Mouse (Mus musculus) limb, embryonic 12.5 days (tissue): Measurements from ENCODE around the gene Gm28305. TPM values are rescaled to one million over a fixed set of nuclear protein-coding genes. Genes with fewer than 3 reads are reported as not detected.

Source experiments
- ATAC-seq: fragments of 200-750 bp; cut with Nextera tagmentation; 2 replicates; pipeline ENCODE4 v1.8.0; 2017; ENCODE audit warnings: low read depth, moderate TSS enrichment; ENCODE audit not compliant: insufficient number of reproducible peaks, insufficient read depth, low FRiP score, low TSS enrichment
- H3K27ac ChIP-seq: fragments of 300-500 bp; sonication (generic); 2 replicates; pipeline ENCODE4 v1.5.1; 2016; ENCODE audit warnings: mild to moderate bottlenecking, moderate library complexity
- H3K27me3 ChIP-seq: fragments of 300-500 bp; sonication (generic); 2 replicates; pipeline ENCODE4 v1.6.1; 2016; ENCODE audit warnings: mild to moderate bottlenecking, moderate library complexity
- H3K36me3 ChIP-seq: fragments of 300-500 bp; sonication (generic); 2 replicates; pipeline ENCODE4 v1.6.1; 2016; ENCODE audit warnings: mild to moderate bottlenecking, moderate library complexity
- H3K4me1 ChIP-seq: fragments of 300-500 bp; sonication (generic); replicated peaks from 2 replicates; pipeline ENCODE4 v1.6.1; 2016
- H3K4me2 ChIP-seq: fragments of 300-500 bp; sonication (generic); 2 replicates; pipeline ENCODE4 v1.6.1; 2016; ENCODE audit warnings: mild to moderate bottlenecking, moderate library complexity
- H3K4me3 ChIP-seq: fragments of 300-500 bp; sonication (generic); replicated peaks from 2 replicates; pipeline ENCODE4 v1.5.1; 2016; ENCODE audit warnings: mild to moderate bottlenecking
- H3K9ac ChIP-seq: fragments of 300-500 bp; sonication (generic); replicated peaks from 2 replicates; pipeline ENCODE4 v1.6.1; 2016; ENCODE audit warnings: mild to moderate bottlenecking, moderate library complexity
- H3K9me3 ChIP-seq: fragments of 300-500 bp; sonication (generic); 2 replicates; pipeline ENCODE4 v1.6.1; 2016; ENCODE audit warnings: mild to moderate bottlenecking, moderate library complexity
- WGBS: fragments of 180-500 bp; shearing (Covaris S2); methylation state at CpG from one replicate; pipeline ENCODE4 v1.1.7; 2016; 5-methylcytosine and 5-hydroxymethylcytosine counted together
- polyA plus RNA-seq: library from polyadenylated mRNA; unstranded; fragments of >200 nt; fragmentation: Nextera tagmentation; extraction: Ambion mirVana; gene quantifications from 2 replicates; pipeline ENCODE4 v1.2.1, GENCODE M21; 2016

The Gm28305 gene
- polyA plus RNA-seq, 1 experiment from 2014 or later, result not detected

- Histone ChIP-seq H3K27me3 (no peaks in the 10 kb centered on the region), H3K9me3 (no peaks in the 10 kb centered on the region), H3K36me3 (peaks cover 63% of the 10 kb centered on the region), H3K9ac (no peak overlapping the region), H3K27ac (no peak overlapping the region), H3K4me2 (0 out of 2 replicates have a peak overlapping the region, but pooled peaks have one; percentile 15), H3K4me1 (no peaks in the 10 kb centered on the region), H3K4me3 (no peak overlapping the region)
- ATAC-seq, result no peak
- WGBS, result 48% methylated on average over 24 of the region's 24 CpGs
Measured at GRCm38 (mm10) chr9:104035261-104036015, 5.0 kb upstream of the Gm28305 start.

- peaks cover 61% of the 10 kb centered on the region for H3K36me3 ChIP-seq
Measured at GRCm38 (mm10) chr9:104038266-104038665, 2.2 kb upstream of the Gm28305 start.

GRCm38 (mm10) chr9:104039031-104039695, 1.3 kb upstream of the Gm28305 start:
- H3K4me2 ChIP-seq, result no peak overlapping the region
- no peaks in the 10 kb centered on the region for H3K9me3 ChIP-seq
- no peak overlapping the region for H3K9ac ChIP-seq
- ATAC-seq, result no peak
- H3K36me3 ChIP-seq, result peaks cover 60% of the 10 kb centered on the region
- H3K4me1 ChIP-seq, result no peaks in the 10 kb centered on the region
- no peak overlapping the region for H3K27ac ChIP-seq
- WGBS, result 91% methylated on average over 21 of the region's 21 CpGs
- no peak overlapping the region for H3K4me3 ChIP-seq
- no peaks in the 10 kb centered on the region for H3K27me3 ChIP-seq

More at GRCm38 (mm10) chr9:104038266-104038665, 2.2 kb upstream of the Gm28305 start:
- H3K27me3 ChIP-seq, result no peaks in the 10 kb centered on the region
- WGBS, result 84% methylated on average over 13 of the region's 13 CpGs
- ATAC-seq, result no peak
- H3K4me3 ChIP-seq, result no peak overlapping the region
- H3K27ac ChIP-seq, result no peak overlapping the region
- H3K9ac ChIP-seq, result no peak overlapping the region
- no peak overlapping the region for H3K4me2 ChIP-seq
- H3K4me1 ChIP-seq, result no peaks in the 10 kb centered on the region
- no peaks in the 10 kb centered on the region for H3K9me3 ChIP-seq

GRCm38 (mm10) chr9:104039742-104040141, 720 bp upstream of the Gm28305 start:
- Histone ChIP-seq H3K4me1 (no peaks in the 10 kb centered on the region), H3K9me3 (no peaks in the 10 kb centered on the region)

GRCm38 (mm10) chr9:104043676-104044075, 3.2 kb downstream of the Gm28305 start:
- Histone ChIP-seq H3K4me1 (no peaks in the 10 kb centered on the region), H3K9ac (no peak overlapping the region), H3K4me2 (no peak overlapping the region), H3K9me3 (no peaks in the 10 kb centered on the region), H3K36me3 (peaks cover 55% of the 10 kb centered on the region), H3K27ac (no peak overlapping the region), H3K27me3 (no peaks in the 10 kb centered on the region), H3K4me3 (no peak overlapping the region)
- WGBS, result 85% methylated on average over 4 of the region's 4 CpGs
- no peak for ATAC-seq

More at GRCm38 (mm10) chr9:104039742-104040141, 720 bp upstream of the Gm28305 start:
- Histone ChIP-seq H3K27me3 (no peaks in the 10 kb centered on the region), H3K36me3 (peaks cover 60% of the 10 kb centered on the region), H3K4me3 (no peak overlapping the region), H3K27ac (no peak overlapping the region), H3K9ac (no peak overlapping the region), H3K4me2 (no peak overlapping the region)
- ATAC-seq, result no peak
- WGBS, result 95% methylated on average over 4 of the region's 4 CpGs

- Histone ChIP-seq H3K9ac (no peak overlapping the region), H3K4me3 (no peak overlapping the region), H3K4me1 (no peaks in the 10 kb centered on the region), H3K27me3 (no peaks in the 10 kb centered on the region), H3K4me2 (no peak overlapping the region), H3K9me3 (no peaks in the 10 kb centered on the region), H3K27ac (no peak overlapping the region), H3K36me3 (peaks cover 98% of the 10 kb centered on the region)
- WGBS, result 92% methylated on average over 6 of the region's 6 CpGs
- no peak for ATAC-seq
Measured at GRCm38 (mm10) chr9:104051028-104051427, 10.6 kb downstream of the Gm28305 start.

- Histone ChIP-seq H3K4me1 (peaks cover 18% of the 10 kb centered on the region), H3K4me3 (peak within 1 kb of the TSS; percentile 90), H3K27me3 (no peaks in the 10 kb centered on the region), H3K36me3 (peaks cover 32% of the 10 kb centered on the region), H3K4me2 (peak within 1 kb of the TSS; percentile 86), H3K27ac (0 out of 2 replicates have a peak within 1 kb of the TSS, but pooled peaks have one; percentile 32), H3K9me3 (no peaks in the 10 kb centered on the region), H3K9ac (peak within 1 kb of the TSS; percentile 72)
- ATAC-seq, result peak; percentile 53; the same call in 1 of the 2 replicates
- under 1% methylated on average over 59 of the region's 59 CpGs for WGBS
Measured at GRCm38 (mm10) chr9:104062430-104063243, 22.2 kb downstream of the Gm28305 start, which contains the start of gene Uba5. Uba5 (minus strand) TSS chr9:104063134.

GRCm38 (mm10) chr9:104063244-104063961, 22.9 kb downstream of the Gm28305 start, which contains the start of gene Acad11:
Acad11 (plus strand) TSS chr9:104063377.
- Histone ChIP-seq H3K9ac (peak within 1 kb of the TSS; percentile 72), H3K4me3 (peak within 1 kb of the TSS; percentile 90), H3K27me3 (no peaks in the 10 kb centered on the region), H3K9me3 (no peaks in the 10 kb centered on the region), H3K4me1 (peaks cover 18% of the 10 kb centered on the region), H3K36me3 (peaks cover 25% of the 10 kb centered on the region), H3K4me2 (peak within 1 kb of the TSS; percentile 86), H3K27ac (0 out of 2 replicates have a peak within 1 kb of the TSS, but pooled peaks have one; percentile 32)
- under 1% methylated on average over 27 of the region's 30 CpGs for WGBS
- peak; percentile 92 for ATAC-seq

- Histone ChIP-seq H3K9ac (no peak overlapping the region), H3K4me1 (peaks cover 18% of the 10 kb centered on the region), H3K9me3 (no peaks in the 10 kb centered on the region), H3K27me3 (no peaks in the 10 kb centered on the region), H3K27ac (no peak overlapping the region), H3K4me2 (no peak overlapping the region), H3K36me3 (peaks cover 18% of the 10 kb centered on the region), H3K4me3 (no peak overlapping the region)
- 40% methylated on average over 1 of the region's 1 CpGs for WGBS
- ATAC-seq, result no peak
Measured at GRCm38 (mm10) chr9:104064571-104064970, 24.1 kb downstream of the Gm28305 start.

- H3K36me3 ChIP-seq, result no peaks in the 10 kb centered on the region
- no peaks in the 10 kb centered on the region for H3K4me1 ChIP-seq
- WGBS, result 78% methylated on average over 4 of the region's 4 CpGs
- no peak overlapping the region for H3K9ac ChIP-seq
- no peak for ATAC-seq
- H3K27me3 ChIP-seq, result no peaks in the 10 kb centered on the region
- H3K27ac ChIP-seq, result no peak overlapping the region
- H3K4me3 ChIP-seq, result no peak overlapping the region
- H3K9me3 ChIP-seq, result no peaks in the 10 kb centered on the region
- no peak overlapping the region for H3K4me2 ChIP-seq
Measured at GRCm38 (mm10) chr9:104070241-104070640, 29.8 kb downstream of the Gm28305 start.
